In genomic region chr2:31846692-31847660, GRCm38 (mm10) we compare ENCODE assay signal across 8 mouse cellular contexts. TPM values are rescaled to one million over a fixed set of nuclear protein-coding genes. Genes with fewer than 3 reads are reported as not detected.
DNase-seq lines count a peak whose midpoint lies in the region; ATAC-seq and TF ChIP-seq lines count a peak whose summit lies in the region.

No protein-coding gene starts in this region.

- no peak for TF ChIP-seq CTCF in lung, embryonic 14.5 days (IDR thresholded peaks at IDR 0.05; ENCODE audit: low read depth)

- peak overlapping the region; percentile 96 for H3K4me2 ChIP-seq in lung, embryonic 14.5 days
- H3K4me2 ChIP-seq in forebrain, embryonic 13.5 days = peak overlapping the region; percentile 92
- peak overlapping the region; percentile 73 for H3K4me2 ChIP-seq in liver, embryonic 12.5 days
- peak overlapping the region; percentile 98 for H3K4me2 ChIP-seq in stomach, embryonic 16.5 days (ENCODE audit: low read depth, low read length)

- peak overlapping the region; percentile 51 for H3K4me3 ChIP-seq in lung, embryonic 14.5 days (ENCODE audit: low read depth, low read length)
- peak overlapping the region; percentile 53 for H3K4me3 ChIP-seq in forebrain, embryonic 13.5 days
- peak overlapping the region; percentile 49 for H3K4me3 ChIP-seq in liver, embryonic 12.5 days
- peak overlapping the region; percentile 60 for H3K4me3 ChIP-seq in stomach, embryonic 16.5 days (replicated peaks; ENCODE audit: low read length)

- no peak overlapping the region for H3K27ac ChIP-seq in lung, embryonic 14.5 days (ENCODE audit: low read depth)
- no peak overlapping the region for H3K27ac ChIP-seq in forebrain, embryonic 13.5 days
- no peak overlapping the region for H3K27ac ChIP-seq in liver, embryonic 12.5 days
- H3K27ac ChIP-seq in stomach, embryonic 16.5 days (ENCODE audit: low read length) = no peak overlapping the region

- no peak for DNase-seq in lung, embryonic 14.5 days
- no peak for DNase-seq in lung, postnatal 4 days
- DNase-seq in ovary, postnatal 36 days (ENCODE audit: low spot score) = no peak
- DNase-seq in kidney, adult 11 months = no peak
- no peak for DNase-seq in ovary, adult 18-20 months (ENCODE audit: low spot score)

- 0 out of 2 replicates have a peak, but pooled peaks cover 3% of the 10 kb centered on the region for H3K4me1 ChIP-seq in lung, embryonic 14.5 days (ENCODE audit: insufficient read depth)
- peaks cover 31% of the 10 kb centered on the region for H3K4me1 ChIP-seq in forebrain, embryonic 13.5 days
- H3K4me1 ChIP-seq in liver, embryonic 12.5 days = peaks cover 21% of the 10 kb centered on the region
- H3K4me1 ChIP-seq in stomach, embryonic 16.5 days (ENCODE audit: control insufficient read depth, insufficient read depth, low read length) = peaks cover 11% of the 10 kb centered on the region

- H3K27me3 ChIP-seq in lung, embryonic 14.5 days (ENCODE audit: insufficient read depth, low read length) = peaks cover 48% of the 10 kb centered on the region
- peaks cover 64% of the 10 kb centered on the region for H3K27me3 ChIP-seq in forebrain, embryonic 13.5 days
- peaks cover 70% of the 10 kb centered on the region for H3K27me3 ChIP-seq in liver, embryonic 12.5 days (replicated peaks)
- H3K27me3 ChIP-seq in stomach, embryonic 16.5 days (ENCODE audit: control insufficient read depth, insufficient read depth, low read length) = peaks cover 40% of the 10 kb centered on the region

- no peaks in the 10 kb centered on the region for H3K9me3 ChIP-seq in lung, embryonic 14.5 days (ENCODE audit: low read depth, low read length)
- H3K9me3 ChIP-seq in forebrain, embryonic 13.5 days (replicated peaks) = no peaks in the 10 kb centered on the region
- no peaks in the 10 kb centered on the region for H3K9me3 ChIP-seq in liver, embryonic 12.5 days (replicated peaks)
- no peaks in the 10 kb centered on the region for H3K9me3 ChIP-seq in stomach, embryonic 16.5 days (replicated peaks; ENCODE audit: control insufficient read depth, low read length)

- WGBS in lung, embryonic 14.5 days = 2% methylated on average over 35 of the region's 35 CpGs
- 2% methylated on average over 35 of the region's 35 CpGs for WGBS in forebrain, embryonic 13.5 days
- 3% methylated on average over 35 of the region's 35 CpGs for WGBS in liver, embryonic 12.5 days (ENCODE audit: insufficient replicate concordance)
- WGBS in stomach, embryonic 16.5 days = 5% methylated on average over 35 of the region's 35 CpGs

- no peak for ATAC-seq in lung, embryonic 14.5 days (ENCODE audit: insufficient read depth)
- ATAC-seq in forebrain, embryonic 13.5 days = no peak
- no peak for ATAC-seq in liver, embryonic 12.5 days
- no peak for ATAC-seq in stomach, embryonic 16.5 days (ENCODE audit: insufficient read depth, low FRiP score)

- H3K9ac ChIP-seq in lung, embryonic 14.5 days = peak overlapping the region; percentile 50; the same call in 1 of the 2 replicates
- H3K9ac ChIP-seq in forebrain, embryonic 13.5 days = peak overlapping the region; percentile 58
- H3K9ac ChIP-seq in liver, embryonic 12.5 days = no peak overlapping the region
- H3K9ac ChIP-seq in stomach, embryonic 16.5 days (ENCODE audit: low read length) = peak overlapping the region; percentile 52

- no peaks in the 10 kb centered on the region for H3K36me3 ChIP-seq in lung, embryonic 14.5 days (ENCODE audit: insufficient read depth)
- H3K36me3 ChIP-seq in forebrain, embryonic 13.5 days (ENCODE audit: poor library complexity, severe bottlenecking) = no peaks in the 10 kb centered on the region
- no peaks in the 10 kb centered on the region for H3K36me3 ChIP-seq in liver, embryonic 12.5 days
- no peaks in the 10 kb centered on the region for H3K36me3 ChIP-seq in stomach, embryonic 16.5 days (ENCODE audit: control insufficient read depth, insufficient read depth, low read length)

RNA-seq across cellular contexts. Expression of gene Fibcd1, which starts 1.2 kb away (rescaled TPM):
- polyA plus RNA-seq in lung, embryonic 14.5 days (2014; fragmentation: Nextera tagmentation; extraction: Ambion mirVana) = 0.07 TPM in 1 of 2 replicates, not detected in the other
- 1.2 and 1.5 TPM in 2 replicates for polyA plus RNA-seq in forebrain, embryonic 13.5 days (2015; fragmentation: Nextera tagmentation; extraction: Ambion mirVana)
- not detected in 2 replicates for polyA plus RNA-seq in liver, embryonic 12.5 days (2016; fragmentation: Nextera tagmentation; extraction: Ambion mirVana)
- 0.19 and 0.24 TPM in 2 replicates for polyA plus RNA-seq in stomach, embryonic 16.5 days (2015; fragmentation: Nextera tagmentation; extraction: Ambion mirVana)

RNA-seq across cellular contexts. Expression of gene Qrfp, which starts 36.6 kb away (rescaled TPM):
- polyA plus RNA-seq in lung, embryonic 14.5 days (2014; fragmentation: Nextera tagmentation; extraction: Ambion mirVana) = 0.12 TPM in 1 of 2 replicates, not detected in the other
- 0.13 and 0.19 TPM in 2 replicates for polyA plus RNA-seq in forebrain, embryonic 13.5 days (2015; fragmentation: Nextera tagmentation; extraction: Ambion mirVana)
- 0.04 and 0.06 TPM in 2 replicates for polyA plus RNA-seq in liver, embryonic 12.5 days (2016; fragmentation: Nextera tagmentation; extraction: Ambion mirVana)
- 0.10 TPM in 1 of 2 replicates, not detected in the other for polyA plus RNA-seq in stomach, embryonic 16.5 days (2015; fragmentation: Nextera tagmentation; extraction: Ambion mirVana)

RNA-seq across cellular contexts. Expression of gene Lamc3, which starts 40.1 kb away (rescaled TPM):
- 0.80 and 0.87 TPM in 2 replicates for polyA plus RNA-seq in lung, embryonic 14.5 days (2014; fragmentation: Nextera tagmentation; extraction: Ambion mirVana)
- polyA plus RNA-seq in forebrain, embryonic 13.5 days (2015; fragmentation: Nextera tagmentation; extraction: Ambion mirVana) = 3.2 and 3.3 TPM in 2 replicates
- 0.11 and 0.18 TPM in 2 replicates for polyA plus RNA-seq in liver, embryonic 12.5 days (2016; fragmentation: Nextera tagmentation; extraction: Ambion mirVana)
- 1.3 and 1.9 TPM in 2 replicates for polyA plus RNA-seq in stomach, embryonic 16.5 days (2015; fragmentation: Nextera tagmentation; extraction: Ambion mirVana)
